Mouse (Mus musculus) adrenal gland, adult 10 weeks (tissue): ENCODE results near the gene Paox. TPM values are rescaled to one million over a fixed set of nuclear protein-coding genes. Genes with fewer than 3 reads are reported as not detected.

Source experiments
- polyA plus RNA-seq: library from polyadenylated mRNA; stranded (reverse); fragments of 350-450 nt; fragmentation: Illumina TruSeq; extraction: RNeasy Lipid Tissue Mini Kit (QIAGEN cat#74804); gene quantifications from one replicate; pipeline ENCODE4 v1.2.3, GENCODE M21; 2014; ENCODE audit warnings: low read depth, low replicate concordance

Gene Paox
- polyA plus RNA-seq: 10.3 TPM

DNA sequence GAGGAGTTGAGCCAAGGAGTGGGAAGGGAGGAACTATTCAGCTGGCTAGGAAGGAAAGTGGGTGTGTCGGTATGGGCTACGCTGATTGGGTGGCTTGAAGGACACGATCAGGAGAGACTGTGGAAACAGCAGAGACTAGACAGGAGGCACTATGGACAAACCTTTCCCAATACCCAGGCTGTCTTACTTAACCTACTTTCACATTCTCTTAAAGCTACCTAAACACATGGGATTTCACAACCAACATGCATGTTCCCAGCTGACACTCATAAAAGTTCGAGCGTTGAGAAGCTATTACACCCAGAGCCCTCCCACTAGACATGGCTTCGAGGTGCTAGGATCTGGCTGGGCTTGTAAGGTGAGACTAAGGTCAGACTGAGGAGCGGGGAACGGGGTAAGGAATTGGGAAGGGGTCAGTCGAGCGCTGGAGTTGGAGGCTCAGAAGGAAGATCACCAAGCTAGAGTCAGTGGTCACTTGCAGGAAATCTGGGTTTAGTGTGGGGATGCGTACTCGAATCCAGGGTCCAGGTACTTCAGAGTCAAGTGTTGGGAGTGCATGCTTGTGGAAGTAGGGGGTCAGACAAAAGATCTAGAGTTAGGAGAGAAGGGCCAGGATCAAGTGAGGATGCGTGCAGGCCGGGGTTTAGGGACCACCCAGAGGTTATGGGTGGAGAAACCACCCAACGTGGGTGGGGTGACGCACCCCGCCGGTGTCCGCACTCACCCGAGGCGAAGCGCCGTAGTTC is at the start of gene Paox:
Gene Paox, plus strand, starts transcription at position 217 of the 746 bp plus-strand sequence.

DNA sequence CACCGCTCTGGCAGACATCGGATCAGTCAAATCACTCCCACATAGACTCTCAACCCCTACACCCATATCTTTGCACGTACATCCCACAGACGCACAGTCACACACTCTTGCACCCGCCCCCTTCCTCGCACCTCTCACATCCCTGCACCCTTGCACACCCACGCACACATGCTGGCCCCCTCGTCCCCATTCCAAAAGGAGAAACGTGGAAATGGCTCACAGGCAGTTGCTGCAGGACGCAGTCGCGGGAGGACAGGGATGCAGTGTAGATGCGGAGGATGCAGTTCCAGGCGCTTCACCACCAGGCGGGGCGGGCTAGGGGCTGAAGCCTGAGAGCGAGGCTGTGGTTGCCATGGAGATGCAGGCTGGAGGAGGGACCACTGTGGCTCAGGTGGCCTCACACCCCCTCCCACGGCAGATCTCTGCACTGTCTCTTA is 33.3 kb upstream of the Paox start, which contains the start of gene Caly:
Gene Caly, minus strand, starts transcription at position 307 of the 437 bp plus-strand sequence.

DNA sequence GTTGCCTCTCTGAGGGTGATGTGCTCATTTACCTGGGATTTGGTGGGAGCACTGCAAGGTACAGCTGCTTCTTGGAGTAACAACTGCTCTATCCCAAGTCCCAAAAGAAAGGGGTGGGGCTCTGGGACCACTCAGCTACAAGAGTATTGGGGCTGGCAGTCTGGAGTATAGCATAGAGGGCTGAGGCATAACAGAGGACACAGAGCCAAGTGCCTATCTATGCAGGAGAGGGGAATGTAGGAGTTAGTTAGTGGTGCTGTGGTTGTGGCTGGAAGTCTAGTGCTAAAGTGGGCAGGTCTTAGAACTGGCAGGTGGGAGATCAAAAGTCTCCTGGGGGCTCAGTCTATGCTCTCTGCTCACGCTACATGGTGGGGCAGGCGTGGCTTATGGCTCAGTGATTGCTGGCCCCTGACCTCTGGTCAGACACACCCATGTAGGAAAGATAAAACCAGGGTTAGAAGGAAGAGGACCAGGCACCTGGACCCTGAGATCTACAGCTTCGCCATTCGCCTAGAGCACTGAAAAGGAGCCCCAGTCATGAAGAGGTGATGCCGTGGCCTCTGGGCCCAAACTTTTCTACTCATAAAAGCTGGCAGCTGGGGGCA is 22.6 kb upstream of the Paox start, which contains the start of gene Prap1:
Gene Prap1, plus strand, starts transcription at position 472 of the 605 bp plus-strand sequence.

DNA sequence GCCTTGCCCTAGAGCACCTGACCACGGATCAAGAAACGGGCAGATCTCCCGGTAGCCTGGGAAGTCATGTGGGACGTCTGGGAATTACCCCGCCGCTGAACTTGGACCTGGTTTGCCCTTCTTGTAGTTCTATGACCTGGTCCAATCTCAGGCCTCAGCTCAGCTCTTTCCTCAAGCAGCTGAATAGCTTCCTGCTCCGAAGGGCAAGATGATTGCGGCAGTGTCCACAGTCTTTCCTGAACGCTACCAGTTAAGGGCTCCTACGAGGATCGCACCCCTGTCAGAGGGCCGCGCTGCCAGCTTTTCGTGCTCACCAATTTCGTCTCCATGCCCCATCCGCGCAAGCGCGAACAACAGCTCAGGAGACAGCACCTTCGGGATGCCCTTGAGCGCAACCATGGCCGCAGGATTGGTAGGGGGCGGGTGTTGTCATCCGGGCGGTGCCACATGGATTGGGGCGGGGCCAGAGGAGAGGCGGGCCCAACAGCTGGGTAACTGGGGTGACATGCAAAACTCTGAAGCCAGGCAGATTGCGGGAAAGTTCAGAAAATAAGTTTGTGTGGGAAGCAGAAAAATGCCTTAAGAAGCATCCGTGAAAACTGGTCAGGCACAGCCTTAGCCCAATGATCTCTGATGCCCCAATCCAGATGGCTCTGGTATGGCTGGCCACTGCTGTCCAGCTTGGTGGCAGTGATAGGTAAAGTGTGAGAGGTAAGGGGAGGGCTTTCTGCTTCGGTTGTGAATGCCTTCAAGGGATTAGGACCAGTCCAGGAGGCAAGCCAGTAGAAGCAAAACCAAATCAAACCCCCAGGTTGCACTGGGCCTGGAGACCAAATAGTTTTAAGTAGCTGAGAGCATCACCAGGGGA is 13.4 kb upstream of the Paox start, which contains the start of gene Fuom:
Gene Fuom, minus strand, starts transcription at position 449 of the 868 bp plus-strand sequence.

DNA sequence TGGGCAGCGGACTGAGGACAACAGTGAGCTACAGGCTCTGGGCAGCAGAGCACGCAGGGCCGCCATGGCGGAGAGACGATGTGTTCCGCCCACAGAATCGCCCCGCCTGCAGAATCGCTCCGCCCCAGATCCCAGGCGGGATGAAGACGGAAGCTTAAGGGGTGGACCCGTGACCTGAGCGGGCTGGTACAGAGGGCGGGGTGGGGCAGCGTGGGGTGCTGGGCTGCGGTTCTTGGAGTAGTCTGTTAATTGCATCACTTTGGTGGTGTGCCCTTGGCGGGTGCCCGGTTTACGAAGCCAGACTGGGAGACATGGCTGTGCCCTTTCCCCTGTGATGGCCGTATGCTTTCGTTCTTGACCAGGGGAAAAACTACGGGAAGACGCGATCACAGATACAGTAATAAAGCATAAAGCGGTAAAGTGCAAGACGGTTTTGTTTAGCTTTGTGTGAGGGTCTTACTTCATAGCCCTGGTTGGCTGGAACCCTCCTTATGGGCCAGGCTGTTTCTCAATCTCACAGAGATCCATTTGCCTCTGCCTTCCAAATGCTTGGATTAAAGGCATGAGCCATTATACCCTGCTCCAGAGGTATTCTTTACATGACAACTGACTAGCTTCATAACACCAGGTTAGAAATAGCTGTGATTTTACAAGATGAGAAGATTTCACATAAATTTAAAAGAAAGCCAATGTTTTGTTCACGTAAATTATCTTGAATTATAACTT is 893 bp downstream of the Paox start, which contains the start of gene Echs1:
Gene Echs1, minus strand, starts transcription at position 148 of the 726 bp plus-strand sequence.

DNA sequence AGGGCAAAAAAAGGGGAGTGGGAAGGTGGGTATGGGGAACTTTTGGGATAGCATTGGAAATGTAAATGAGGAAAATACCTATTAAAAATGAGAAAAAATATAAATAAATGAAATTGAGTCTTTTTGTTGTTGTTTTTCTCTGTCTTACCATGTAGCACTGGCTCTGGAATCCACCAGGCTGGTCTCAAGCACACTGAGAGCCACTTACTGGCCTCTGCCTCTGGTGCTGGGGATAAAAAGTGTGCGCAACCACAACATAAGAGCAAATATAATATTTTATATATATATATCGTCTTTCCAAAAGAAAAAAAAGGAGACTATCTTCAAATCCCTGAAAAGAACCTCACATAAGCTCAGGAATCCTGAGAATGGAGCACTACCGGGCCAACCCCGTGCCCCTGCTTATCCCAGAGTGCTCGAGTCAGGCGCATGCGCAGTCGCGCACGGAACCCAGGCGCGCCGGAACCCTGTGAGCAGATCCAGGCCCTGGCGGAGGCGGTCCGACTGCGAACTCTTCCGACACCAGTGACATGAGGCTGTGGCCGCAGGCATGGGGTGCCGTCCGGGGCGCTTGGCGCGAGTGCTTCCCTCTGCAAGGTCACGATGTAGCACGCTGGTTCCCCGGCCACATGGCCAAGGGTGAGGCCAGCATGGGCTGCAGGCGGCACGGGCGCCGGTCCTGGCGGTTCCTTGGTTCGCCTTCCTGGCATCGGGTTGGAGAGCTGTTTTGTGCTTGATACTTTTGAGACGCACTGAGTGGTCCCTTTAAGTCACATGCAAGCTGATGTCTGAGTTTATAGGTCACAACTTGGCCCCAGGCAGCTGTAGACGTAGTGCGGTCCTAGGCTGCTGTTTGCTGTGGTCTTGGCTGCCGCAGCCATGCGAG is 21.8 kb downstream of the Paox start, which contains the start of gene Mtg1:
Gene Mtg1, plus strand, starts transcription at position 430 of the 886 bp plus-strand sequence.

DNA sequence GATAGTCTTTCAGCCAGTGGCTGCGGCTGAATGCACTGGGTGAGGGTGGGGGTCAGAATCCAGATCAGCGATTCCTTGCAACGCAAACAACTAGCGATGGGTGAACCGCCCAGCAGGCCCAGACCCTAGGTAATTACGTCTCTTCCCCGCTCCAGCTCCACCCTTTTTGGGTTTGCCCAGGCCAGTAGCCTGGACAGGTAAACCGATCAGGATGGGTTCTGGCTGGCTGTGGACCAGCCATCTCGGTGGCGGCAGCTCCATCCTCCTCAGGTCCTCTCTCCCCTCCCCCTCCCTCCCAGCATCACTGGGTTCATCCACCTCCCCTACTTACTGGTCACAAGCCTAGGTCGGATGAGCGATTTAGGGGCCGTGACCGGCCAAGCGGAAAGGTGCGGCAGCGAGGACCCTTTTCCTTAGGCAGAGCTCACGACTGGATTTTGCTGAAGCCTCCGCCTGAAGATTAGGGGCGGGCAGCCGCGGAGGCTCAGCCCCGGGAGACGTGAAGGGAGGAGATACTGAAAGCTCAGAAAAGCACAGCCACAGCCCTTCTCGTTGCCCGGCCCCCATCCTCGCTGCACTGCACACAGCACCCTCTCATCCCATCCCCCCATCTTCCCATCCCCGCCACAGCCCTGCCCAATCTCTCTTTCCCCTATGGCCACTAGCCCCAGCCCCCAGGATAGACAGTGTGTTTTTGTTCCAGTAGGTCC is 38.8 kb downstream of the Paox start, which contains the start of gene Sprn:
Gene Sprn, minus strand, starts transcription at position 660 of the 710 bp plus-strand sequence.

DNA sequence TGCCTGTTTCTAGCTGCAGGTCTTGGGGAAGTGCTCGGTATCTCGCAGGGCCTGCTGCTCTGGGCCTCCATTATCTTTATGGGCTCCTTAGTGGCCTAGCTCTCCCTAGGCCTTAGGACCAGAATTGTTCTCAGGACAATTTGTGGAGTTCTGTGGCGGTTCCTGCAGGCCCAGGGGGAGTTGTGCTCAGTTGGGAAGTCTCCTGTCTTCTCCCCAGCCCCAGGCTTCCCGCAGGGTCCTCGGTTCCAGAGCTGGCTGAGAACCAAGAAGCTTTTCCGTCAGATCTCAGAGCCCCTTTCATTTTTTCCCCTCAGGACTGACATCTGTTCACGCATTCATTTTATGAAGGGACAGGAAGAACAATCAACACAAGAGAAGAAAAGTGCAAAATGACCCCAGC is 49.1 kb downstream of the Paox start, which contains the start of gene Olfr522:
Gene Olfr522, minus strand, starts transcription at position 101 of the 400 bp plus-strand sequence.

DNA sequence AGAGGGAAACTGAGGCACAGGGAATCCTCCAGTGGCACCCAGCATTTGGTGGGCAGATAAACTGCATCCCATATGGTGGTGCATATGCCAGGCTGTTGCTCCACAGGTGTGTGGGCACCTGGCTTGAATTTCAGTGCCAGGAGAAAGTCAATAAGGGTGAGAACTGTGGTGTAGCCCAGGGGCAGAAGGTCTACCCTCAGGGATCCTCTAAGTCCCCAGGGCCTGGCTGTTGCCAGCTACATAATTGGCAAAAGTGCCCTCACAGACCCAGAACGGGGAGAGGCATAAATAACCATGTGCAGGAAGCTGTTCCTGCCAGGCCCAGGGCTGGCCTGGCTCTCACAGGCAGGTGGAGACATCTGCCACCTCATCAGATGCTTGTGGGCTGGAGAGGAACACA is 57.3 kb downstream of the Paox start, which contains the start of gene Olfr523:
Gene Olfr523, plus strand, starts transcription at position 282 of the 400 bp plus-strand sequence.

Other genes with a start within 250 kb of the Paox start
- 0.17 TPM for gene Kndc1, start 221.1 kb upstream of the Paox start, polyA plus RNA-seq
- gene Utf1, start 172.0 kb upstream of the Paox start, polyA plus RNA-seq: not detected
- gene 6430531B16Rik, start 137.0 kb upstream of the Paox start, polyA plus RNA-seq: not detected
- 0.23 TPM for gene Adam8, start 123.2 kb upstream of the Paox start, polyA plus RNA-seq
- gene Zfp511, start 79.4 kb upstream of the Paox start, polyA plus RNA-seq: 10.6 TPM
- 25.7 TPM for gene Tubgcp2, start 79.1 kb upstream of the Paox start, polyA plus RNA-seq
- not detected for gene Msx3, start 66.7 kb upstream of the Paox start, polyA plus RNA-seq
- not detected for gene Caly, start 33.3 kb upstream of the Paox start, polyA plus RNA-seq
- not detected for gene Prap1, start 22.4 kb upstream of the Paox start, polyA plus RNA-seq
- 21.3 TPM for gene Fuom, start 13.4 kb upstream of the Paox start, polyA plus RNA-seq
- 264 TPM for gene Echs1, start 677 bp downstream of the Paox start, polyA plus RNA-seq
- gene Mtg1, start 21.8 kb downstream of the Paox start, polyA plus RNA-seq: 7.0 TPM
- gene Sprn, start 39.1 kb downstream of the Paox start, polyA plus RNA-seq: 1.6 TPM
- gene Olfr522, start 49.0 kb downstream of the Paox start, polyA plus RNA-seq: not detected
- gene Olfr523, start 57.4 kb downstream of the Paox start, polyA plus RNA-seq: not detected
- not detected for gene Olfr524, start 90.2 kb downstream of the Paox start, polyA plus RNA-seq
- gene Cd163l1, start 102.5 kb downstream of the Paox start, polyA plus RNA-seq: not detected
- gene 5830411N06Rik, start 131.5 kb downstream of the Paox start, polyA plus RNA-seq: not detected
- not detected for gene Olfr525, start 205.1 kb downstream of the Paox start, polyA plus RNA-seq
- gene Olfr527, start 218.2 kb downstream of the Paox start, polyA plus RNA-seq: not detected
- gene Olfr60, start 245.9 kb downstream of the Paox start, polyA plus RNA-seq: not detected